Comparison of ENCODE assay signal across 28 mouse cellular contexts in the genomic region with DNA sequence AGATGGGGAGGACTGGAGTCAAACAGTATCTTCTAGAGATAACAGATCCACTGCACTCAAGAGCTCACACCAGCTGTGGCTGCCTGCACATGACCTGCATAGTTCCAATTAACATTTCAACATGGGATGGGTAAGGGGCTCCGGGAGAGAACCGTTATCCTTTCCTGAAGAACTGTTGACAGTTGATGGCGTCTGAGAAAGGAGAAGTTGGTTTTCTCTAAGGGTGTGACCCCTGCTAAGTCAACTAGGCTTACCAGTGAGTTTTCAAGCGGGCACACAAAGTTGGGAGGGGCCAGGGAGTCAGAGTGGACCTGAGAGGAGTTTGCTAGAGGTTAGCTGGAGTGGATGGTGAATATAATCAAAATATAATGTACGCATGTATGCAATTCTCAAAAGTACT. TPM values are rescaled to one million over a fixed set of nuclear protein-coding genes. Genes with fewer than 3 reads are reported as not detected.
DNase-seq lines count a peak whose midpoint lies in the region; ATAC-seq lines count a peak whose summit lies in the region.
"Had no signal": no experiment of that assay in that cellular context is flagged by ENCODE, and none has a peak within 500 bp of the region (broad histone marks: within the 10 kb centered on the region; RNA-seq: fewer than 3 reads in every experiment).

No protein-coding gene starts in this region.

- 42% methylated on average over 5 of the region's 5 CpGs for WGBS in liver, embryonic 11.5 days
- WGBS in liver, embryonic 12.5 days (ENCODE audit: insufficient replicate concordance): 34% methylated on average over 5 of the region's 5 CpGs

- no peaks in the 10 kb centered on the region for H3K27me3 ChIP-seq in liver, embryonic 11.5 days (replicated peaks; ENCODE audit: control insufficient read depth, insufficient read depth, low read length)
- H3K27me3 ChIP-seq in liver, embryonic 12.5 days (replicated peaks): no peaks in the 10 kb centered on the region
- H3K27me3 ChIP-seq: heart, embryonic 15.5 days; hindbrain, embryonic 12.5 days had no signal

- H3K4me2 ChIP-seq in liver, embryonic 11.5 days: no peak overlapping the region
- no peak overlapping the region for H3K4me2 ChIP-seq in liver, embryonic 12.5 days
- H3K4me2 ChIP-seq: heart, embryonic 15.5 days; hindbrain, embryonic 12.5 days had no signal

- no peak overlapping the region for H3K27ac ChIP-seq in liver, embryonic 11.5 days (ENCODE audit: low read depth, low read length)
- H3K27ac ChIP-seq in liver, embryonic 12.5 days: no peak overlapping the region
- H3K27ac ChIP-seq: embryonic facial prominence, embryonic 10.5 days; forebrain, embryonic 10.5 days; gastrocnemius, adult 2 months; heart, embryonic 15.5 days; hindbrain, embryonic 12.5 days had no signal

- H3K9ac ChIP-seq in liver, embryonic 11.5 days (ENCODE audit: low read depth, low read length): no peak overlapping the region
- no peak overlapping the region for H3K9ac ChIP-seq in liver, embryonic 12.5 days
- H3K9ac ChIP-seq: heart, embryonic 15.5 days; hindbrain, embryonic 12.5 days had no signal

- no peaks in the 10 kb centered on the region for H3K4me1 ChIP-seq in liver, embryonic 11.5 days (replicated peaks; ENCODE audit: control insufficient read depth, insufficient read depth, low read length)
- H3K4me1 ChIP-seq in liver, embryonic 12.5 days: peaks cover 16% of the 10 kb centered on the region
- H3K4me1 ChIP-seq: hindbrain, embryonic 12.5 days had no signal

- DNase-seq in heart, adult 11 months: peak; percentile 65
- DNase-seq in heart, postnatal 4 days: no peak
- DNase-seq in liver, embryonic 11.5 days (ENCODE audit: low spot score): peak; percentile 23
- DNase-seq in kidney, postnatal 14 days: no peak
- no peak for DNase-seq in yolk sac, embryonic 10.5 days (ENCODE audit: low spot score)
- DNase-seq: adrenal gland, adult 2 months; adrenal gland, postnatal 25 days; B cell, adult 2 months; cerebellum, adult 18-20 months; cerebellum, adult 9-11 months; cerebellum, postnatal 36 days; gastrocnemius, adult 2 months; gastrocnemius, postnatal 25 days; heart, adult 18-20 months; heart, postnatal 14 days had no signal

- no peak for ATAC-seq in liver, embryonic 11.5 days (replicated peaks; ENCODE audit: low FRiP score)
- no peak for ATAC-seq in liver, embryonic 12.5 days
- peak; percentile 54 for ATAC-seq in common myeloid progenitor, adult 5-6 weeks (replicated peaks; ENCODE audit: low read depth, poor library complexity, severe bottlenecking)
- ATAC-seq: activated CD4-positive, CD25-positive, alpha-beta regulatory T cell, adult 4 months; CD4-positive, CD25-positive, alpha-beta regulatory T cell, adult 4 months; forebrain, embryonic 14.5 days; hindbrain, embryonic 16.5 days; inflammation-experienced regulatory T-cells, adult 6 months; intestine, postnatal 0 days; Patski had no signal

- H3K9me3 ChIP-seq in liver, embryonic 11.5 days (ENCODE audit: control insufficient read depth, low read length): no peaks in the 10 kb centered on the region
- no peaks in the 10 kb centered on the region for H3K9me3 ChIP-seq in liver, embryonic 12.5 days (replicated peaks)
- H3K9me3 ChIP-seq: embryonic facial prominence, embryonic 10.5 days; forebrain, embryonic 10.5 days; heart, embryonic 15.5 days; hindbrain, embryonic 12.5 days had no signal

- no peak overlapping the region for H3K4me3 ChIP-seq in liver, embryonic 11.5 days (ENCODE audit: low read depth, low read length)
- H3K4me3 ChIP-seq in liver, embryonic 12.5 days: no peak overlapping the region
- H3K4me3 ChIP-seq: embryonic facial prominence, embryonic 10.5 days; forebrain, embryonic 10.5 days; gastrocnemius, adult 2 months; heart, embryonic 15.5 days; hindbrain, embryonic 12.5 days had no signal

- no peaks in the 10 kb centered on the region for H3K36me3 ChIP-seq in liver, embryonic 11.5 days (ENCODE audit: control insufficient read depth, insufficient read depth, low read length)
- H3K36me3 ChIP-seq in liver, embryonic 12.5 days: no peaks in the 10 kb centered on the region
- H3K36me3 ChIP-seq: embryonic facial prominence, embryonic 10.5 days; forebrain, embryonic 10.5 days; heart, embryonic 15.5 days; hindbrain, embryonic 12.5 days had no signal

RNA-seq across cellular contexts. Expression of a gene that starts 13.1 kb away (rescaled TPM):
- total RNA-seq in heart, postnatal 4 days (2021): 10 to 100 TPM; 34.7 to 37.2 TPM
- polyA plus RNA-seq in liver, embryonic 11.5 days (2014; fragmentation: Nextera tagmentation; extraction: Ambion mirVana): 40.1 and 40.3 TPM in 2 replicates
- 45.1 and 47.6 TPM in 2 replicates for polyA plus RNA-seq in liver, embryonic 12.5 days (2016; fragmentation: Nextera tagmentation; extraction: Ambion mirVana)
- 11.7 and 16.3 TPM in 2 replicates for total RNA-seq in common myeloid progenitor, adult 5-6 weeks (2017)

Comparison
In these comparisons a context has a peak if more than half of its experiments do, and no peak if none do; other contexts are left out.
1. DNase-seq: peak in heart, adult 11 months (single experiment) and liver, embryonic 11.5 days (single experiment); none in heart, postnatal 4 days (single experiment), kidney, postnatal 14 days (single experiment) and yolk sac, embryonic 10.5 days (single experiment).